Mouse (Mus musculus) MEL (cell line): ENCODE data around the gene Cdk14.

Experiments used
- CTCF ChIP-seq, 3 experiments: IDR thresholded peaks in 2 of 3; conservative IDR thresholded peaks in 1 of 3; 2 replicates each; pipeline ENCODE4 v1.5.1; 2011 to 2012; ENCODE audit warnings: low read length in 3 of 3, low read depth in 2 of 3, mild to moderate bottlenecking in 2 of 3, improper control_type of control experiment in 1 of 3, inconsistent platforms in 1 of 3, mixed read lengths in 1 of 3, moderate library complexity in 1 of 3; ENCODE audit not compliant: control insufficient read depth in 1 of 3, insufficient read depth in 1 of 3, poor library complexity in 1 of 3, severe bottlenecking in 1 of 3
- KAT2A ChIP-seq: conservative IDR thresholded peaks from 2 replicates; pipeline ENCODE4 v1.6.1; 2012; ENCODE audit warnings: low read depth, low read length, improper control_type of control experiment, inconsistent platforms
- SMC3 ChIP-seq: IDR thresholded peaks from 2 replicates; pipeline ENCODE4 v1.6.1; 2011; ENCODE audit warnings: low read depth, low read length, improper control_type of control experiment

- TF ChIP-seq CTCF (IDR thresholded peaks at IDR 0.05 in 2 of 3, conservative IDR thresholded peaks at IDR 0.05 in 1 of 3; ENCODE audit: control insufficient read depth in 1 of 3, insufficient read depth in 1 of 3, low read depth in 2 of 3, low read length in 3 of 3, poor library complexity in 1 of 3, severe bottlenecking in 1 of 3) (no peak), KAT2A (no peak), SMC3 (no peak)
Observed at GRCm38 (mm10) chr5:4770609-4771008, 649.5 kb downstream of the Cdk14 start.
